Mouse (Mus musculus): ENCODE measurements around the gene Isoc2b. TPM values are rescaled to one million over a fixed set of nuclear protein-coding genes. Genes with fewer than 3 reads are reported as not detected.
"Not testable (repeated sequence)": the region's sequence is repeated elsewhere in the genome, so short reads cannot be mapped to it uniquely, and the experiment has no call there.

Isoc2b gene
- polyA plus RNA-seq, 1 experiment from 2014 or later: 3.0 TPM

GRCm38 (mm10) chr7:4825365-4825764 lies 44.7 kb downstream of the Isoc2b start:
- ATAC-seq (replicated peaks; ENCODE audit: insufficient number of reproducible peaks, insufficient read depth, low FRiP score, low read depth): no peak

DNA sequence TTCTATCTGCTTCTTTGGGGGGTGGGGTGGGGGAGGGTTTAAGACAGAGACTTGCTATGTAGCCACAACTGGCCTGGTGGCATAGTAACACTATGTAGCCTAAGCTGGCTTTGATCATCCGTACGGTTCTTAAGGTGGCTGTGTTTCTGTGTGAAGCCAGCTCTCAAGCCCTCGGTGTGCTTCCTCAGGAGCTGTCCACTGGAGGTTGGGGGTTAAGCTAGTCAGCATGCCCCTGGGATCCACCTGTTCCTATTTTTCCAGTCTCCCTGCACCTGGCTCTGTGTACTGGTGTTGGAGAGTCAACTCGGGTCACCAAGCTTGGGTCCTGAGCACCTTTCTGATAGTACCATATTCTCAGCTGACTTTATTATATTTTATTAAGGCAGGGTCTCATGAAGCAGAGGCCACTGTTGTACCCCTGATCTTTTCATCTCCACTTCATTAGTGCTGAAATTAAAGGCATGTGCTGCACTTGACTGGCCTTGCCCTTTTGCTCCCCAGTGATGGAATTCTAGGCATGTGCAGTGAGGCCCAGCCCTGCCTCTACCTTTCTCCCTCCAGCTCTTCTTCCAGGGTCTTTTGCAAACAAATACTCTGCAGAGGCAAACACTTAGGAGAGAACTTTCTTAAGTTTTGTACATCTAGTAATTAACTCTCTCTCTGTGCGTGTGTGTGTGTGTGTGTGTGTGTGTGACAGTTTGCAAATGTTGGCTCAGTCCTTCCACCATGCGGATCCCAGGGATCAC lies 47.7 kb downstream of the Isoc2b start:
- H3K4me1 ChIP-seq (replicated peaks): peaks cover 11% of the 10 kb centered on the region
- WGBS: 51% methylated on average over 6 of the region's 6 CpGs
- H3K4me3 ChIP-seq: no peak overlapping the region
- no peak for ATAC-seq (replicated peaks; ENCODE audit: insufficient number of reproducible peaks, insufficient read depth, low FRiP score, low read depth)
- H3K27me3 ChIP-seq: no peaks in the 10 kb centered on the region
- no peak overlapping the region for H3K4me2 ChIP-seq
- H3K9ac ChIP-seq: no peak overlapping the region
- H3K36me3 ChIP-seq: no peaks in the 10 kb centered on the region
- H3K27ac ChIP-seq: no peak overlapping the region; the same call in 1 of the 2 replicates
- H3K9me3 ChIP-seq (replicated peaks): no peaks in the 10 kb centered on the region

More at GRCm38 (mm10) chr7:4825365-4825764, 44.7 kb downstream of the Isoc2b start:
- Histone ChIP-seq H3K4me1 (replicated peaks) (peaks cover 11% of the 10 kb centered on the region), H3K27me3 (peaks cover 16% of the 10 kb centered on the region), H3K9ac (no peak overlapping the region), H3K27ac (no peak overlapping the region), H3K9me3 (replicated peaks) (no peaks in the 10 kb centered on the region), H3K4me2 (no peak overlapping the region), H3K4me3 (no peak overlapping the region), H3K36me3 (no peaks in the 10 kb centered on the region)
- WGBS: 43% methylated on average over 4 of the region's 4 CpGs

DNA sequence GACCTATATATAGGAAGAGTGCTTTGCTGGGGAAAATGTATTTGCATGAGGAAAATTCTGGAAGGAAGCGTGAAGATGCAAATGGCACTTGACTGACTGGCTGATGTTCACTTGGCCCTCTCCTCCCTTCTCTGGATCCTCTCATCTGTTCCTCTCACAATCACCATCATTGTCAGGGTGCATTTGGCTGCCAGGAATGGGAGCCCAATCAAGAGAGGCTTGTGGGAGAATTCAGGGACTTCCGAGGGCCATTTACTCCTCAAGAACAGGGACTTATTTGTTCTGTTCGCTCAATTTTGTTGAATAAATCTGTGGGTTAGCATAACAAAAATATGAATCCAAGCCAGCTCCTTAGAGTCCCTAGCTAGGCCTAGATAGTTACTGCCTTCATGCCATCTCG lies 48.4 kb downstream of the Isoc2b start:
- no peak overlapping the region for H3K9ac ChIP-seq
- no peak overlapping the region for H3K4me3 ChIP-seq
- H3K9me3 ChIP-seq (replicated peaks): no peaks in the 10 kb centered on the region
- WGBS: 74% methylated on average over 4 of the region's 4 CpGs
- peaks cover 11% of the 10 kb centered on the region for H3K4me1 ChIP-seq (replicated peaks)
- H3K27me3 ChIP-seq: no peaks in the 10 kb centered on the region
- no peak for ATAC-seq (replicated peaks; ENCODE audit: insufficient number of reproducible peaks, insufficient read depth, low FRiP score, low read depth)
- no peak overlapping the region for H3K27ac ChIP-seq
- no peaks in the 10 kb centered on the region for H3K36me3 ChIP-seq
- H3K4me2 ChIP-seq: no peak overlapping the region

DNA sequence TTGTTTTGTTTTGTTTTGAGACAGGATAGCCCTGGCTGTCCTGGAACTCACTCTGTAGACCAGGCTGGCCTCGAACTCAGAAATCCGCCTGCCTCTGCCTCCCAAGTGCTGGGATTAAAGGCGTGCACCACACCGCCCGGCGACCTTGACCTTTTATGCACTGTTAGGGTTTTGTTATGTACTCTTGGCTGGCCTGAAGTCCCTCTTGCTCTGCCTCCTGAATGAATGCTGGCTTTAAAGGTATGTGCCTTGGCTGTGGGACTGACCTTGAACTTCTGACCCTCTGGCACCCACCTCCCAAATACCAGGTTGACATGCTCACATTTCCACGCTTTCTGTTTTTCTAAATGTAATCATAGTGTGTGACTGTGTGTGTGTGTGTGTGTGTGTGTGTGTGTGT lies 49.1 kb downstream of the Isoc2b start:
- H3K27me3 ChIP-seq; ATAC-seq (replicated peaks; ENCODE audit: insufficient number of reproducible peaks, insufficient read depth, low FRiP score, low read depth); H3K9me3 ChIP-seq (replicated peaks); H3K9ac ChIP-seq; H3K27ac ChIP-seq; H3K4me2 ChIP-seq; H3K36me3 ChIP-seq; H3K4me3 ChIP-seq: not testable (repeated sequence)
- 89% methylated on average over 7 of the region's 7 CpGs for WGBS
- H3K4me1 ChIP-seq (replicated peaks): peaks cover 11% of the 10 kb centered on the region

GRCm38 (mm10) chr7:4816559-4816958 lies 53.5 kb downstream of the Isoc2b start:
- H3K4me1 ChIP-seq (replicated peaks): peaks cover 5% of the 10 kb centered on the region
- no peaks in the 10 kb centered on the region for H3K27me3 ChIP-seq
- no peak for ATAC-seq (replicated peaks; ENCODE audit: insufficient number of reproducible peaks, insufficient read depth, low FRiP score, low read depth)
- H3K4me3 ChIP-seq: no peak overlapping the region
- no peak overlapping the region for H3K9ac ChIP-seq
- no peaks in the 10 kb centered on the region for H3K36me3 ChIP-seq
- H3K27ac ChIP-seq: no peak overlapping the region
- no peak overlapping the region for H3K4me2 ChIP-seq
- H3K9me3 ChIP-seq (replicated peaks): no peaks in the 10 kb centered on the region

DNA sequence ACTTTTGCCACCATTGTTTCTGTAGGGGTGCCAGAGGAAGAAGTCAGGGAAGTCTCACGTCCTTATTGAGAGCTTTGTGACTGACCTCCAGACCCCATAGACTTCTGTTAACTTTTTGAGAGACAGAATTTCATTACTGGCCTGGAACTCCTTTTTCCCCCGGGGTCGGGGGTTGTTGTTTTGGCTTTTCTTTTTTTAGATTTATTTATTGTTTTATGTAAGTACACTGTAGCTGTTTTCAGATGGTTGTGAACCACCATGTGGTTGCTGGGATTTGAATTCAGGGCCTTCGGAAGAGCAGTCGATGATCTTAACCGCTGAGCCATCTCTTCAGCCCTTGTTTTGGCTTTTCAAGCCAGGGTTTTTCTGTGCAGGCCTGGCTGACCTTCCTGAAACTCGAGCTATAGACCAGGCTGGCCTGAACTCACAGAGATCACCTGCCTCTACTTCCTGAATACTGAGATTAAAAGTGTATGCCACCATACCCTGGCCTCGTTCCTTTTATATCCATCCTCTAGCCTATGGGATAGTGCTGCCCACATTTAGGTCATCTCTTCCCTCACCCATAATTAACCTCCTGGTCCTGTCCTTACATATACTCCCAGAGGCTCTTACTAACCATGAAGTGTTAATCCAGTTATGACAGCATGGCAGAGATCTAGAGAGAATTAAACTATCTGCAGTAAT lies 56.8 kb downstream of the Isoc2b start:
- Histone ChIP-seq H3K27me3 (no peaks in the 10 kb centered on the region), H3K4me3 (peak overlapping the region; percentile 99), H3K36me3 (peaks cover 20% of the 10 kb centered on the region), H3K4me2 (peak overlapping the region; percentile 66), H3K9me3 (replicated peaks) (no peaks in the 10 kb centered on the region), H3K4me1 (replicated peaks) (peaks cover 28% of the 10 kb centered on the region), H3K9ac (peak overlapping the region; percentile 31), H3K27ac (peak overlapping the region; percentile 80)
- no peak for ATAC-seq (replicated peaks; ENCODE audit: insufficient number of reproducible peaks, insufficient read depth, low FRiP score, low read depth)
- WGBS: 24% methylated on average over 8 of the region's 8 CpGs

- Histone ChIP-seq H3K4me2 (peak within 1 kb of the TSS; percentile 78), H3K4me1 (replicated peaks) (peaks cover 28% of the 10 kb centered on the region)
- under 1% methylated on average over 62 of the region's 62 CpGs for WGBS
These were observed 57.6 kb downstream of the Isoc2b start, which contains the start of gene Ube2s for GRCm38 (mm10) chr7:4812303-4813104. Gene Ube2s (minus strand): TSS chr7:4812590.

GRCm38 (mm10) chr7:4811842-4812302 lies 58.2 kb downstream of the Isoc2b start:
- H3K4me3 ChIP-seq: peak overlapping the region; percentile 99
- under 1% methylated on average over 30 of the region's 36 CpGs for WGBS
- peak overlapping the region; percentile 78 for H3K4me2 ChIP-seq
- peak overlapping the region; percentile 100 for H3K9ac ChIP-seq
- H3K36me3 ChIP-seq: peaks cover 30% of the 10 kb centered on the region
- H3K27ac ChIP-seq: peak overlapping the region; percentile 95
- H3K27me3 ChIP-seq: no peaks in the 10 kb centered on the region
- H3K9me3 ChIP-seq (replicated peaks): no peaks in the 10 kb centered on the region
- H3K4me1 ChIP-seq (replicated peaks): peaks cover 28% of the 10 kb centered on the region
- peak; percentile 27 for ATAC-seq (replicated peaks; ENCODE audit: insufficient number of reproducible peaks, insufficient read depth, low FRiP score, low read depth)

More at GRCm38 (mm10) chr7:4812303-4813104, 57.6 kb downstream of the Isoc2b start, which contains the start of gene Ube2s:
- Histone ChIP-seq H3K36me3 (peaks cover 24% of the 10 kb centered on the region), H3K9me3 (replicated peaks) (no peaks in the 10 kb centered on the region), H3K27ac (peak within 1 kb of the TSS; percentile 95), H3K4me3 (peak within 1 kb of the TSS; percentile 99), H3K27me3 (no peaks in the 10 kb centered on the region), H3K9ac (peak within 1 kb of the TSS; percentile 100)
- ATAC-seq (replicated peaks; ENCODE audit: insufficient number of reproducible peaks, insufficient read depth, low FRiP score, low read depth): peak; percentile 99

- peak overlapping the region; percentile 100 for H3K9ac ChIP-seq
- H3K4me1 ChIP-seq (replicated peaks): peaks cover 28% of the 10 kb centered on the region
- H3K36me3 ChIP-seq: peaks cover 38% of the 10 kb centered on the region
- H3K27me3 ChIP-seq; H3K9me3 ChIP-seq (replicated peaks); ATAC-seq (replicated peaks; ENCODE audit: insufficient number of reproducible peaks, insufficient read depth, low FRiP score, low read depth): not testable (repeated sequence)
- peak overlapping the region; percentile 99 for H3K4me3 ChIP-seq
- H3K4me2 ChIP-seq: peak overlapping the region; percentile 78
- 31% methylated on average over 10 of the region's 10 CpGs for WGBS
- peak overlapping the region; percentile 95; the same call in 1 of the 2 replicates for H3K27ac ChIP-seq
These were observed 58.9 kb downstream of the Isoc2b start for GRCm38 (mm10) chr7:4811131-4811530.

DNA sequence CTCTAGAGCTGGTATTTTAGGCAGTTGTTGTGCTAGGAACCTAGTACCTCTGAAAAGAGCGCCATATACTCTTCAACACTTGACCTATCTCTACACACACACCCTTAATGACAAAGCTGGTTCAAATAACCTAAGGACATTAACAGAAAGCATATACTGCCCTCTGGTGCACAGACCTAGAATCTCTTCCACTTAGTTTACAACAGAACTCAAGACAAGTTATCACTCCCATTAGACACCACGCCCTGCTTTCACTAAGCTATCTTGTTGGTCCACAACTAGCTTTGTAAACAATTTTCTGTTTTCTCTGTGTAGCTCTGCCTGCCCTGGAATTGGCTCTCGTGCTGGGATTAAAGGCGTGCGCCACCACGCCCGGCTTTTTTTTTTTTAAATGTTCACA lies 63.3 kb downstream of the Isoc2b start:
- Histone ChIP-seq H3K4me1 (replicated peaks) (peaks cover 23% of the 10 kb centered on the region), H3K27me3 (no peaks in the 10 kb centered on the region), H3K36me3 (peaks cover 51% of the 10 kb centered on the region), H3K9ac (no peak overlapping the region), H3K27ac (no peak overlapping the region), H3K4me3 (no peak overlapping the region), H3K4me2 (no peak overlapping the region), H3K9me3 (replicated peaks) (no peaks in the 10 kb centered on the region)
- WGBS: 87% methylated on average over 7 of the region's 7 CpGs
- ATAC-seq (replicated peaks; ENCODE audit: insufficient number of reproducible peaks, insufficient read depth, low FRiP score, low read depth): no peak

GRCm38 (mm10) chr7:4802247-4802646 lies 67.8 kb downstream of the Isoc2b start:
- Histone ChIP-seq H3K9me3 (replicated peaks) (no peaks in the 10 kb centered on the region), H3K36me3 (peaks cover 31% of the 10 kb centered on the region), H3K27ac (no peak overlapping the region), H3K4me1 (replicated peaks) (no peaks in the 10 kb centered on the region), H3K27me3 (no peaks in the 10 kb centered on the region), H3K9ac (no peak overlapping the region), H3K4me2 (no peak overlapping the region), H3K4me3 (no peak overlapping the region)
- ATAC-seq (replicated peaks; ENCODE audit: insufficient number of reproducible peaks, insufficient read depth, low FRiP score, low read depth): no peak
